Mouse (Mus musculus) thymus, adult 2 months (tissue): ENCODE results near the gene Cryba2. TPM values are rescaled to one million over a fixed set of nuclear protein-coding genes. Genes with fewer than 3 reads are reported as not detected.

Experiments
- DNase-seq: peaks from one replicate; pipeline ENCODE4 v3.0.0; 2021
- H3K27ac ChIP-seq: fragments of 200-500 bp; 2 replicates; pipeline ENCODE4 v1.5.1; 2012; ENCODE audit warnings: low read length, control low read depth; ENCODE audit not compliant: control insufficient read depth, insufficient read depth
- H3K27me3 ChIP-seq: fragments of 200-500 bp; 2 replicates; pipeline ENCODE4 v1.6.1; 2012; ENCODE audit warnings: mild to moderate bottlenecking, low read length, moderate library complexity, mixed read lengths; ENCODE audit not compliant: control insufficient read depth, insufficient read depth
- H3K36me3 ChIP-seq: fragments of 200-500 bp; 2 replicates; pipeline ENCODE4 v1.6.1; 2012; ENCODE audit warnings: mild to moderate bottlenecking, low read length, moderate library complexity; ENCODE audit not compliant: control insufficient read depth, insufficient read depth
- H3K4me1 ChIP-seq: fragments of 200-500 bp; replicated peaks from 2 replicates; pipeline ENCODE4 v1.6.1; 2012; ENCODE audit warnings: low read length; ENCODE audit not compliant: control insufficient read depth, insufficient read depth
- H3K4me3 ChIP-seq: fragments of 200-500 bp; 2 replicates; pipeline ENCODE4 v1.5.1; 2012; ENCODE audit warnings: mild to moderate bottlenecking, low read length, control low read depth, moderate library complexity; ENCODE audit not compliant: control insufficient read depth, insufficient read depth
- CTCF ChIP-seq: fragments of 200-500 bp; IDR thresholded peaks from 2 replicates; pipeline ENCODE4 v1.5.1; 2012; ENCODE audit warnings: mild to moderate bottlenecking, control low read depth, low read length, moderate library complexity, borderline replicate concordance; ENCODE audit not compliant: control insufficient read depth, poor library complexity, insufficient read depth; ENCODE audit errors: extremely low read depth
- POLR2A ChIP-seq: fragments of 200-500 bp; IDR thresholded peaks from 2 replicates; pipeline ENCODE4 v1.6.1; 2012; ENCODE audit warnings: mild to moderate bottlenecking, low read length, control low read depth, moderate library complexity; ENCODE audit not compliant: control insufficient read depth, poor library complexity, insufficient read depth; ENCODE audit errors: extremely low read depth
- WGBS: fragments of 180-500 bp; shearing (Covaris S2); methylation state at CpG from one replicate; pipeline ENCODE4 v1.1.7; 2018; 5-methylcytosine and 5-hydroxymethylcytosine counted together
- polyA plus RNA-seq: library from polyadenylated mRNA; depleted of rRNA; stranded (reverse); fragments of >200 nt; gene quantifications from 2 replicates; pipeline ENCODE4 v1.2.3, GENCODE M21; 2012

Cryba2 gene
- polyA plus RNA-seq, 1 experiment: 1.5 TPM

DNA sequence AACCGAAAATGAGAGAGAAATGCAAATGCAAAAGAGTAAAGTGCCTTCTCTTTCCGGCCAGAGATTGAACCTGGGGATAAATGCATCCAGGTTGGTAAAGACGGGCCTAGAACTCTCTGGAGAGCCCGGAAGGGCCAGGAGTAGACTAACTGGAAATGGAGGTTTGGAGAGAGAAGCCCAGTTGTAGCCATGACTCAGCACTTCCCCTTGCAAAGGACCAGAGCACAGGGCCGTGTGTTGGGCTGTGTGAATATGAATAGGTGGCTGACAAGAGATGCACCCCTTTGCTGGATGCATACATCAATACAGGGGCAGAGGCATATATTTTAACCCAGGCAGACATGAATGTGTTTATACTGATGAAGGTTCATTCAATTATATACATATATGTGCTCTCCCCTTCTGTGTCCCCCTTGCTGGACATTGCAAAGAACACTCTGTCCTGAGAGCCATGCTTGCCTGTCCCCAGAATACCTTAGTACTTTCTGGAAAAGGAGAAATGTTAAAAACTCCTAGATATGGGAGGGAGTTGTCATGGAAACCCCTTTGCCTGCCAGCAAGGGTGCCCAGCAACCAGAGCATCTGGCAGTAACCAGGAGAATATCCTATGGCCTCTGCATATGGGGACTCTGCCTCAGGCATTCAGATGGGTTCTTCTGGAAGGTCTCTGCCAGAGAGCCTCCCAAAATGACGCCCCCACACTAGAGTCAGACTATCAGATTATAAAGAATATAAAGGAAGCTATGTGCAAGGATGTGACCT, 33.5 kb downstream of the Cryba2 start:
- Histone ChIP-seq H3K36me3 (no peaks in the 10 kb centered on the region), H3K4me1 (peaks cover 10% of the 10 kb centered on the region; the same call in 1 of the 2 replicates), H3K27ac (no peak overlapping the region), H3K4me3 (no peak overlapping the region), H3K27me3 (peaks cover 23% of the 10 kb centered on the region)
- TF ChIP-seq POLR2A (no peak), CTCF (no peak)
- WGBS: 30% methylated on average over 6 of the region's 6 CpGs
- DNase-seq: no peak

DNA sequence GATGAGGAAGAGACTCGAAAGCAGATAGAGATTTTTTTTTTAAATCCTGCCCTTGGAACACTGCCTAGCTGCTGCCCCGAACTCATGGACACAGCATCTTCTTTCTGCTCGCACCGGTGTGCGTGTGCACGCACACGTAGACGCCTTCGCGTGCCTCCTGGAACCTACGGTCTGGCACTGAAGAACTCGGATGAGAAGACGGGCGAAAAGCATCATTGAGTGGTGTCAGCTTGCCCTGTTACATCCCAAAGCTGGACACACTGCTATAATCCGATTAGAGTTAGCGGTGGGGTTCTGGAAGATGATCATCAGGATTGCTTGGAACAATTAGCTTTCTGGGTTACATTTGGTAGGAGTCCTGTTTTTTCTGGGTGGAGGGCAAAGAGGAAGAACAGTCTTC, 34.1 kb downstream of the Cryba2 start:
- Histone ChIP-seq H3K27ac (no peak overlapping the region), H3K4me1 (peaks cover 13% of the 10 kb centered on the region; the same call in 1 of the 2 replicates), H3K36me3 (no peaks in the 10 kb centered on the region), H3K4me3 (no peak overlapping the region), H3K27me3 (peaks cover 23% of the 10 kb centered on the region)
- 19% methylated on average over 16 of the region's 16 CpGs for WGBS
- TF ChIP-seq CTCF (no peak), POLR2A (no peak)
- no peak for DNase-seq

DNA sequence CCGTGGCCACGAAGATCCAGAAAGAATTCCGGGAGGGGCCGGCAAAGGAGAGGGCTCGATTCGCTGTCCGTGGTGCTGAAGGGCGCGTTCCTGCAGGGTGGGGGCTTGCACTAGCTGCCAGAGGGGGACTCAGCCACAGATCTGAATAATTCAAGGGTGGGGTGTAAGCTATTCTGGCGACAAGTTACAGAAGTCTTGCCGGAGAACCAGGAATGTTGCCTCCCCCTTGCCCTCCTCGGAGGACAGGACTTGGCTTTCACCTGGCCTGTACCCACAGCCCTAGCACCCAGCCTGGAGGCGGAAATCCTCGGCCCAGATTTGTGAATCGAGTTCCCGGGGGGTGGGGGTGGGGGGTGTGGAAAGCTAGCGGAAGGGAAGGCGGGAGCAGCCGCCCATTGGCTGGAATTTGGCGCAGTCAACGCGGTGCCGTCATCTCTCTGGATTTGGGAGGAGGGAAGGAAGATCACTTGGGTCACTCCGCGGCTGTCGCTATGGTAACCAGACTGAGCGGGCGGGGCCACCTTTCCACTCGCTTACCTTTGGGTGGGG, 34.7 kb downstream of the Cryba2 start:
- 5% methylated on average over 29 of the region's 29 CpGs for WGBS
- H3K27me3 ChIP-seq: peaks cover 23% of the 10 kb centered on the region
- no peak overlapping the region for H3K4me3 ChIP-seq
- TF ChIP-seq POLR2A: no peak
- TF ChIP-seq CTCF: no peak
- H3K4me1 ChIP-seq: peaks cover 13% of the 10 kb centered on the region; the same call in 1 of the 2 replicates
- peak; percentile 32 for DNase-seq
- no peaks in the 10 kb centered on the region for H3K36me3 ChIP-seq
- H3K27ac ChIP-seq: no peak overlapping the region

DNA sequence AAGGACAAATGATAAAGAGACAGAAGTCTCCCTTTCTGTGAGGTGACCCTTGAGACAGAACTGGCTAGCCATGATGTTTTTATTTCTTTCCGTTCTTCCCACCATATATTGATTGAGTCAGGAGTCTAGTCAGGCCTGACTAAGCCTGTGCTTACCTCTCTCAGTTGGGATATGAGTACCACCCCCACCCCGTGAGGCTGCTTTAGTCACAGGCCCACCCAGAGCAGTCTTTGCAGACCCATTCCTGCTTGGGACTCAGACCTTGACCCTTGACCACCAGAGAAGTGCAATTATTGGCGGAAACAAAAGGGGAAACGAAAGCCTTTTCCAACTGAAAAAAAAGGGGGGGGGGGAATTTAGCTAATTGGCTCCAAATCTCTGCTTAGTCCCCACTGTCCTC, 35.3 kb downstream of the Cryba2 start:
- no peak overlapping the region for H3K4me3 ChIP-seq
- WGBS: 18% methylated on average over 4 of the region's 4 CpGs
- H3K27ac ChIP-seq: no peak overlapping the region
- peaks cover 23% of the 10 kb centered on the region for H3K27me3 ChIP-seq
- H3K36me3 ChIP-seq: no peaks in the 10 kb centered on the region
- no peak for TF ChIP-seq POLR2A
- no peak for TF ChIP-seq CTCF
- peaks cover 13% of the 10 kb centered on the region; the same call in 1 of the 2 replicates for H3K4me1 ChIP-seq
- DNase-seq: no peak

DNA sequence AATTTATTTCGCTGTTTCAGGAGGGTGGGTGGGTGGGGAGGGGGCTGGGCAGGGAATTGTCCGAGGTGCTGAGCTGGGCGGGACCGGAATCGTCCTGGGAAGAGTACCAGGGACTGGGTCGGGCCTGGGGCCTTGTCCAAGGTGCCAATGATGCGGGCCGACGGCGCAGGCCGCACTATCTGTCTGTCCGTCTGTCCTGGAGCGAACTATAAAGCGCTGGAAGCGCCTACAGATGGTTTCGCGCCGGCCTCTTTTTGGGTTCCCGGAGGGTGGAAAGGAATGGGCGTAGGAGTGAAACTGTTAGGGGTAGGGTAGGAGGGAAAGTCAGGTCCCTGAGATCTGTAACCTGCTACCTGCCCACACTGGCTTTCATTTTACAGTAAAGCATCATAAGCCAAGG, 35.7 kb downstream of the Cryba2 start:
- TF ChIP-seq POLR2A (no peak), CTCF (no peak)
- no peak for DNase-seq
- Histone ChIP-seq H3K27ac (no peak overlapping the region), H3K4me1 (peaks cover 13% of the 10 kb centered on the region; the same call in 1 of the 2 replicates), H3K36me3 (no peaks in the 10 kb centered on the region), H3K4me3 (no peak overlapping the region), H3K27me3 (peaks cover 23% of the 10 kb centered on the region)
- 14% methylated on average over 20 of the region's 20 CpGs for WGBS

DNA sequence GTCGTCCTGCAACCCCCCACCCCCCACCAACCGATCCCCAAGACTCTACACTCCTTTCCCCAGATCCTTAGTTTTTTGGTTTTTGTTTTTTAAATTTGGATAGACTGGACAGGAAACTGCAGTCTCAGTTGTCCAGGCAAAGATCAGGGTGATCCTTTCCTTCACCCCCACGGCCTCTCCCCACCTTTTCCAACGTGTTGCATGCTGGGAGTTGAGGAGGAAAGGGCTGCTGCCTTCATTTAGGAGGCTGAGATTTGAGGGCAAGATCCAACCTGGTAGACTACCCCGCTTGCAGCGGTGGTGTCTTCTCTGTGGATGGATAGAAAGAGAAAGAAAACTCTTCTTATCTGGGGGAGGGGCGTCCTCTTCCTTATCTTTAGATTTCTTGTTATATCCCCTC, 36.2 kb downstream of the Cryba2 start:
- no peaks in the 10 kb centered on the region for H3K36me3 ChIP-seq
- TF ChIP-seq CTCF (no peak), POLR2A (no peak)
- H3K27me3 ChIP-seq: peaks cover 24% of the 10 kb centered on the region
- DNase-seq: no peak
- H3K4me1 ChIP-seq: peaks cover 13% of the 10 kb centered on the region; the same call in 1 of the 2 replicates
- 4% methylated on average over 7 of the region's 7 CpGs for WGBS
- no peak overlapping the region for H3K4me3 ChIP-seq
- no peak overlapping the region for H3K27ac ChIP-seq

DNA sequence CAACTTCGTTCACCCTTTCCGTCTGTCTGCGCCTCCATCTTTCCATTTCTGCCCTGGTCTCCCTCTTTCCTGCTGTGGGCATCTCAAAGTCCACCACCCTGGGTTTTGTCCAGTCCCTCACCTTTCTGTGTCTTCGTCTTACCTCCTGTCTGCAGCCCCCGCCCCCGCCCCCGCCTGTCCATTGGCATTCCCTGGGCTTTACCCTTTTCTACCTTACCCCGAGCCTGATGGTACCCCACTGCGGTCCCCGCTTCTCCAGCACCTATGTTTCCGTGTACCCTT, 36.6 kb downstream of the Cryba2 start:
- DNase-seq: no peak
- Histone ChIP-seq H3K27ac (no peak overlapping the region), H3K27me3 (peaks cover 26% of the 10 kb centered on the region), H3K4me1 (peaks cover 13% of the 10 kb centered on the region; the same call in 1 of the 2 replicates), H3K36me3 (no peaks in the 10 kb centered on the region), H3K4me3 (no peak overlapping the region)
- 12% methylated on average over 11 of the region's 11 CpGs for WGBS
- no peak for TF ChIP-seq CTCF
- TF ChIP-seq POLR2A: no peak
